Mouse (Mus musculus) heart, embryonic 12.5 days (tissue): ENCODE measurements around the gene Olfr1110. TPM values are rescaled to one million over a fixed set of nuclear protein-coding genes. Genes with fewer than 3 reads are reported as not detected.
"Not testable (repeated sequence)": the region's sequence is repeated elsewhere in the genome, so short reads cannot be mapped to it uniquely, and the experiment has no call there.

ENCODE experiments used
- ATAC-seq: fragments of 200-750 bp; cut with Nextera tagmentation; 2 replicates; pipeline ENCODE4 v1.8.0; 2017; ENCODE audit warnings: moderate TSS enrichment, moderate library complexity; ENCODE audit not compliant: insufficient number of reproducible peaks, low FRiP score
- H3K27ac ChIP-seq: fragments of 300-500 bp; sonication (generic); 2 replicates; pipeline ENCODE4 v1.5.1; 2016; ENCODE audit warnings: mild to moderate bottlenecking, moderate library complexity; ENCODE audit not compliant: poor library complexity, severe bottlenecking
- H3K27me3 ChIP-seq: fragments of 300-500 bp; sonication (generic); replicated peaks from 2 replicates; pipeline ENCODE4 v1.6.1; 2016; ENCODE audit warnings: mild to moderate bottlenecking, moderate library complexity
- H3K36me3 ChIP-seq: fragments of 300-500 bp; sonication (generic); 2 replicates; pipeline ENCODE4 v1.6.1; 2016; ENCODE audit warnings: mild to moderate bottlenecking, moderate library complexity
- H3K4me1 ChIP-seq: fragments of 300-500 bp; sonication (generic); replicated peaks from 2 replicates; pipeline ENCODE4 v1.6.1; 2016; ENCODE audit warnings: mild to moderate bottlenecking
- H3K4me2 ChIP-seq: fragments of 300-500 bp; sonication (generic); 2 replicates; pipeline ENCODE4 v1.6.1; 2016; ENCODE audit warnings: mild to moderate bottlenecking, moderate library complexity
- H3K4me3 ChIP-seq: fragments of 300-500 bp; sonication (generic); 2 replicates; pipeline ENCODE4 v1.5.1; 2016; ENCODE audit warnings: mild to moderate bottlenecking
- H3K9ac ChIP-seq: fragments of 300-500 bp; sonication (generic); 2 replicates; pipeline ENCODE4 v1.6.1; 2016; ENCODE audit warnings: mild to moderate bottlenecking, moderate library complexity
- H3K9me3 ChIP-seq: fragments of 300-500 bp; sonication (generic); replicated peaks from 2 replicates; pipeline ENCODE4 v1.6.1; 2016; ENCODE audit warnings: mild to moderate bottlenecking, moderate library complexity
- WGBS: fragments of 180-500 bp; shearing (Covaris S2); methylation state at CpG from one replicate; pipeline ENCODE4 v1.1.7; 2016; 5-methylcytosine and 5-hydroxymethylcytosine counted together
- polyA plus RNA-seq: library from polyadenylated mRNA; unstranded; fragments of >200 nt; fragmentation: Nextera tagmentation; extraction: Ambion mirVana; gene quantifications from 2 replicates; pipeline ENCODE4 v1.2.1, GENCODE M21; 2016

Gene Olfr1110
- not detected in 2 replicates for polyA plus RNA-seq

DNA sequence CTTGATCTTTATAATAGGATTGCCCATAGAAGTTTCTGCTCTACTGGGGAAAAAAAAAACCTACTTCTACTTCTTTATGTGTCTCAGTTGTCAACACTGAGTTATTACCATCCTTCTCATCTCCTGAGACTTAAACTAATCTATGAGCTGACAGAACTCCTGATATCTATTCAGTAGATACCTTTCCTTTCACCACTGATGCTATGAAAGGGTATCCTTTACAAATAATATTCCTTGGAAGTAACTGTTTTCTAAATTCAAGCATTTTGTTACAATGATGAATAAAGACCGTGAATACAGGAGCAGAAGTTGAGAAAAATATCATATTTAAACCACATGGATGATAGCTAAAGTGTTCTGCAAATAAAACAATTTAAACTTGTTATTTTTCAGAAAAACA lies at the start of gene Olfr1110:
TSS of gene Olfr1110 (minus strand) at position 101 of the 400 bp plus-strand sequence.
- Histone ChIP-seq H3K9me3 (no peaks in the 10 kb centered on the region), H3K4me3 (no peak within 1 kb of the TSS), H3K4me1 (no peaks in the 10 kb centered on the region), H3K9ac (no peak within 1 kb of the TSS), H3K27ac (no peak within 1 kb of the TSS), H3K4me2 (no peak within 1 kb of the TSS), H3K27me3 (no peaks in the 10 kb centered on the region), H3K36me3 (no peaks in the 10 kb centered on the region)
- 80% methylated on average over 1 of the region's 1 CpGs for WGBS
- ATAC-seq: no peak

GRCm38 (mm10) chr2:87187498-87187897 lies 47.4 kb upstream of the Olfr1110 start, which contains the start of gene Olfr1112:
TSS of gene Olfr1112 (plus strand) at chr2:87187798.
- Histone ChIP-seq H3K9ac (no peak within 1 kb of the TSS), H3K27me3 (no peaks in the 10 kb centered on the region), H3K4me3 (no peak within 1 kb of the TSS), H3K36me3 (no peaks in the 10 kb centered on the region), H3K27ac (no peak within 1 kb of the TSS), H3K4me1 (no peaks in the 10 kb centered on the region), H3K9me3 (no peaks in the 10 kb centered on the region), H3K4me2 (no peak within 1 kb of the TSS)
- WGBS: 74% methylated on average over 1 of the region's 1 CpGs
- ATAC-seq: no peak

DNA sequence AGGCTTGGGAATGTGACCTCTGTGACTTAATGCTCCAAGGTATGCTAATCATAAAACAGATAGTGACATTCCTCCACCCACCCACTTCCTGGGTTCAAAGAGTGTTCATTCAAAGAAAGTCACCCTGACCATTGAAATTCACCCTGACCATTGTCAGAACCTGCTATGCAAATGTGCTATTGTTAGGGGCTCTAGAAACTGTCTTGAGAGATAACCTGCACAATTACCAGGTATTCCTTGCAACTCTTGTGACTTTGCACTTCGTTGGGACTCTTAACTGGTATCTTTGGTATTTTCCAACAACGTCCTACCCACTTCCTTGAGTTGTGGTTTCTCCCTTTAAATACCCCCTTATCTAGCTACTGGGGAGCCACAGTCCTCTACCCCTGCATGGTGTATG lies 27.6 kb upstream of the Olfr1110 start:
- H3K27me3 ChIP-seq, ATAC-seq, H3K9me3 ChIP-seq, H3K27ac ChIP-seq, H3K9ac ChIP-seq, H3K36me3 ChIP-seq, H3K4me1 ChIP-seq, H3K4me3 ChIP-seq, H3K4me2 ChIP-seq: not testable (repeated sequence)
- WGBS: 72% methylated on average over 2 of the region's 2 CpGs

GRCm38 (mm10) chr2:87152524-87152923 lies 12.4 kb upstream of the Olfr1110 start, which contains the start of gene Olfr1111:
TSS of gene Olfr1111 (minus strand) at chr2:87152624.
- H3K4me2 ChIP-seq: no peak within 1 kb of the TSS
- ATAC-seq: no peak
- no peaks in the 10 kb centered on the region for H3K36me3 ChIP-seq
- no peak within 1 kb of the TSS for H3K4me3 ChIP-seq
- no peak within 1 kb of the TSS for H3K9ac ChIP-seq
- H3K27ac ChIP-seq: no peak within 1 kb of the TSS
- H3K9me3 ChIP-seq: no peaks in the 10 kb centered on the region
- no peaks in the 10 kb centered on the region for H3K27me3 ChIP-seq
- no peaks in the 10 kb centered on the region for H3K4me1 ChIP-seq

- ATAC-seq: no peak
Measured at GRCm38 (mm10) chr2:87114467-87114866, 25.6 kb downstream of the Olfr1110 start, which contains the start of gene Olfr259. TSS of gene Olfr259 (minus strand) at chr2:87114567.

DNA sequence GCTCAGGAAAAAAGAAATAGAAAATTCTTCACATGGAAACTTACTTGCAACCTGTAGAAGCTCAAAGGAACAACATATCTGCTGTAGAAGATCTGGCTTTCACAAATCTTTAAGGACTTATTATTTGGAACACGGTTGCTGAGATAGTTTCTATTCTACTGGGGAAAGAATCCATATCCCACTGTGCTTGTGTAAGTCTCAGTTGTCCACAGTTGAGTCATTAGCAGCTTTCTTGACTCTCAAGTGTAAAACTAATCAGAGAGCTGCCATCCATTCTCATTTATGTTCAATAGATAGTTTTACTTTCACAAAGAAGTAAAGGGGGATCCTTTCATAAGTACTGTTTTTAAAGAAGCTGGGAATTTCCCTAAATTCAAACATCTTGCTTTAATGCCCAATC lies 44.2 kb downstream of the Olfr1110 start, which contains the start of gene Olfr1109:
TSS of gene Olfr1109 (minus strand) at position 101 of the 400 bp plus-strand sequence.
- ATAC-seq: no peak
- no peak within 1 kb of the TSS for H3K27ac ChIP-seq
- no peak within 1 kb of the TSS for H3K4me3 ChIP-seq
- H3K36me3 ChIP-seq: no peaks in the 10 kb centered on the region
- H3K27me3 ChIP-seq: no peaks in the 10 kb centered on the region
- 74% methylated on average over 1 of the region's 1 CpGs for WGBS
- no peaks in the 10 kb centered on the region for H3K9me3 ChIP-seq
- H3K9ac ChIP-seq: no peak within 1 kb of the TSS
- H3K4me2 ChIP-seq: no peak within 1 kb of the TSS
- no peaks in the 10 kb centered on the region for H3K4me1 ChIP-seq

More at GRCm38 (mm10) chr2:87114467-87114866, 25.6 kb downstream of the Olfr1110 start, which contains the start of gene Olfr259:
- H3K4me3 ChIP-seq: no peak within 1 kb of the TSS
- H3K27me3 ChIP-seq: no peaks in the 10 kb centered on the region
- H3K4me1 ChIP-seq: no peaks in the 10 kb centered on the region
- no peak within 1 kb of the TSS for H3K27ac ChIP-seq
- H3K36me3 ChIP-seq: no peaks in the 10 kb centered on the region
- H3K4me2 ChIP-seq: no peak within 1 kb of the TSS
- no peak within 1 kb of the TSS for H3K9ac ChIP-seq
- 0 out of 2 replicates have a peak, but pooled peaks cover 3% of the 10 kb centered on the region for H3K9me3 ChIP-seq

Other genes with a start within 250 kb of the Olfr1110 start
- not detected in 2 replicates for gene Olfr1097, start 248.1 kb downstream of the Olfr1110 start, polyA plus RNA-seq
- gene Olfr1098, start 215.8 kb downstream of the Olfr1110 start, polyA plus RNA-seq: not detected in 2 replicates
- not detected in 2 replicates for gene Olfr1099, start 179.6 kb downstream of the Olfr1110 start, polyA plus RNA-seq
- gene Olfr1100, start 160.3 kb downstream of the Olfr1110 start, polyA plus RNA-seq: not detected in 2 replicates
- gene Olfr1101, start 149.1 kb downstream of the Olfr1110 start, polyA plus RNA-seq: not detected in 2 replicates
- gene Olfr1102, start 141.9 kb downstream of the Olfr1110 start, polyA plus RNA-seq: not detected in 2 replicates
- gene Olfr1104, start 113.2 kb downstream of the Olfr1110 start, polyA plus RNA-seq: not detected in 2 replicates
- not detected in 2 replicates for gene Olfr1105, start 103.8 kb downstream of the Olfr1110 start, polyA plus RNA-seq
- gene Olfr1106, start 88.0 kb downstream of the Olfr1110 start, polyA plus RNA-seq: not detected in 2 replicates
- gene Olfr1107, start 64.5 kb downstream of the Olfr1110 start, polyA plus RNA-seq: not detected in 2 replicates
- not detected in 2 replicates for gene Olfr1109, start 44.3 kb downstream of the Olfr1110 start, polyA plus RNA-seq
- not detected in 2 replicates for gene Olfr259, start 25.7 kb downstream of the Olfr1110 start, polyA plus RNA-seq
- not detected in 2 replicates for gene Olfr1111, start 12.3 kb upstream of the Olfr1110 start, polyA plus RNA-seq
- not detected in 2 replicates for gene Olfr1112, start 47.5 kb upstream of the Olfr1110 start, polyA plus RNA-seq
- not detected in 2 replicates for gene Olfr1113, start 68.7 kb upstream of the Olfr1110 start, polyA plus RNA-seq
- not detected in 2 replicates for gene Olfr1115, start 107.7 kb upstream of the Olfr1110 start, polyA plus RNA-seq
- gene Olfr1116, start 127.2 kb upstream of the Olfr1110 start, polyA plus RNA-seq: not detected in 2 replicates
- gene Olfr1118, start 167.3 kb upstream of the Olfr1110 start, polyA plus RNA-seq: not detected in 2 replicates
- not detected in 2 replicates for gene Olfr1120, start 214.5 kb upstream of the Olfr1110 start, polyA plus RNA-seq
- gene Olfr1121, start 229.6 kb upstream of the Olfr1110 start, polyA plus RNA-seq: not detected in 2 replicates
- gene Olfr1122, start 245.5 kb upstream of the Olfr1110 start, polyA plus RNA-seq: not detected in 2 replicates